Mouse (Mus musculus): ENCODE results near the gene Ogdhl.
"Not testable (repeated sequence)": the region's sequence is repeated elsewhere in the genome, so short reads cannot be mapped to it uniquely, and the experiment has no call there.

The Ogdhl gene

DNA sequence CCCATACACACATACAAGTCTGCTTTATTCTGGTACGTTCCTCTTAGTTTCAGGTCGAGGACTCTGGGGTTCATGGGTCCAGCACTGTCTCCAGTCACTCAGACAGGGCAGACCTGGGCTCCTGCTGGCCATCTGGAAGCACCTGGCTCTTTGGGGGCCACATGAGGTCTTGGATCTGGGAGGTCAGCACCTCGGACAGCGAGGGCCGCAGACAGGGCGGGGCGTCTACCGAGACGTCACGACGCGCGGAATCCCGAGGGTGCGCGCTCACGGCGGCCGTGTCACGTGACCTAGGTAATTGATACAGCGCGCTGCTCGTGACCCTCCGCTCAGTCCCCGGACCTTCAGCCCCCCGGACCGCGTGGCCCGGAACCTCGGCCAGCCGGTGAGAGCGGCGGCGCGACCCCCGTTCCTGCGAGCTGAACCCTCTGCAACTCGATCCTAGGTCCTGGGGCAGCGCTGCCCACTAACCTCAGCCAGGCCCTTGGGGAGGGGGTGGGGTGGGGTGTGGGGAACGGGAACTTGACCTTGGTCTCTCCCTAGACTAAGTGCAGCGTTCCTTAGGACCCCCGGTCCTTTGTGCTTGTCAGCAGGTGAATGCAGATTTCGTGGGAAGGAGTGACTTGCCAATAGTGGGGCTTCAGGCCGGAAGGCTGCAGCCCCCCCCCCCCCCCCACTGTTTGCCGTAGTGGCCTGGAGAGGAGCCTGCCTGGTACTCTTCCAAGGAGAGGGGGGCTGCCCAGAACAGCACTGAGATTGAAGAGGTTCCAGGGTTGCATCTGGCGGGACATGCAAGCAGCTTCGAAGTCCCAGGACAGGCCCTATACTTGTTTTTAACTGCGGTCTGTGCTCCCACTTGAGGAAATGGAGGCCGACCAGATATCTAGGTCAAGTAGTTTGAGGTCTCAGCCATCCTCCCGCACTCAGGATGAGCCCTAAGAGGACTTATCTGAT lies at the start of gene Ogdhl:
Ogdhl (plus strand) TSS at position 288 of the 954 bp plus-strand sequence.
- peak; percentile 51 to 83 for DNase-seq

DNA sequence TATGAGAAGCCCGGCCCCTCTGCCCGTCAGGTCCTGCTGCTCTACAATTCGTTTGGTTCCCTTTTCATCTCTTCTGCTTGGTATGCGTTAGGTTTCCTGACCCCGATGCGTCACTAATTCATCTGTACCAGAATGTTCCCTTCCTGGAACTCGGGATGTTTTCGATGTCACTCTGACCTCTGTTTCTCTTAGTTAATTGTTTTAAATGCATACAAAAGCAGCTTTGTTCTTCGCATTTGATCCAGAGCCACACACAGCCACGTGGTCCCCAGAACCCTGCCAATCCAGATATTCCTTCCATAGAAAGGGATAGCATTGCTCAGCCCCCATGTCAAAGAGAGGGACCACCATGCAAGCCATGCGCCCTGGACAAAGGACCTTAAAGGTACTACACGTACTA lies 20.2 kb upstream of the Ogdhl start:
- no peak for DNase-seq

DNA sequence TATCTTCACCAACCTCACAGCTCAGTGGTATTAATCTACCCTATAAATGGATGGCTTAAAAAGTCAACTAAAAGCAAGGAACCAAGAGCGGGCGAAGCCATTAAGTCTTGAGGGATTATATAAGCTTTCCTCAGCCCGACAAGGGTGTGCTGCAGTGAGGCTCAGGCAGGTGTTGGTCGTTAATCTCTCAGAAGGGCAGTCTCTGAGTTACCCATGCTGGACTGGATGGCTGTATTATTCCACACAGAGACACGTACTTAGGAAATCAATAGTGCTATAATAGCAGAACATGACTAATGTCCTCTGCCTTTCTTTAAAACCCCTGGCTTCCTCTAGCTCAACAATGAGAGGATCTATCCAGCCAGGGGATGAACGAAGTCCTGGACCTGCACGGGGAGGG lies 19.4 kb upstream of the Ogdhl start:
- DNase-seq: no peak

DNA sequence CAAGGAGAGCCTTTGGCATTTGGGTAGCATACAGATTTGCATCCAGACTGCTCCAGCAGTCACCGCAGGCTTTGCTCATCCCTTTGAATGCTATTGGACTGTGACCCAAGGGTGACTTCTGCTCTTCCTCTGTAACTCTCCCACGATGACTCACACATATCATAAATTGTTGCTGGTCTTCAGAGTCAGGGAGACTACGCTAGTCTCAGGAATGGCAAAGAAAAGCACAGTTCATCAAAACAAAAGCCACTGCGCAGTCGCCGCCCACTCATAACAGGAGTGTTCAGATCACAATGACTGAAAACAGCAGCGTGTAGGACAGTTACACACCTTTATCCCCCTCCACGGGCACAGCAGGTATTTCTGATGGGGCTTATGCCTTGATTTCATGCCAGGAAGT lies 16.9 kb upstream of the Ogdhl start:
- DNase-seq: no peak

DNA sequence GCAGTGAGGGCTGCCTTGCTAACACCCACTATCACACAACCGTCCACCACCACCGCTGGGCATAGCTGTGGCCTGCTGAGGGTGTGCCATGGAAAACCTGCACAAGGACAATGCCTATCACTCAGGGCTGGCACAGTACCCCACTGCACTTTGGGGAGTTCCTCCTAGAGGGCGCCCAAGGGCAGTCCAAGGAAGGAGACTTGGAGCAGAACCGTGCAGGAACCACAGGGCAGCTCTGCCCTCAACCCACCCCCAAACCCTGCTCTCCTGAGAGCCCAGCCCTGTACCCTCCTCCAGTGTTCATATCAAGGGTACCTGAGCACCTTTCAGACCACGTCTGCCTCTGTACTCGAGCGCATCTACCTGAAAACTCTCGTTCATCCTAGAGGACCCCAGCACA lies 11.9 kb upstream of the Ogdhl start:
- peak; percentile 30 to 81 for DNase-seq

DNA sequence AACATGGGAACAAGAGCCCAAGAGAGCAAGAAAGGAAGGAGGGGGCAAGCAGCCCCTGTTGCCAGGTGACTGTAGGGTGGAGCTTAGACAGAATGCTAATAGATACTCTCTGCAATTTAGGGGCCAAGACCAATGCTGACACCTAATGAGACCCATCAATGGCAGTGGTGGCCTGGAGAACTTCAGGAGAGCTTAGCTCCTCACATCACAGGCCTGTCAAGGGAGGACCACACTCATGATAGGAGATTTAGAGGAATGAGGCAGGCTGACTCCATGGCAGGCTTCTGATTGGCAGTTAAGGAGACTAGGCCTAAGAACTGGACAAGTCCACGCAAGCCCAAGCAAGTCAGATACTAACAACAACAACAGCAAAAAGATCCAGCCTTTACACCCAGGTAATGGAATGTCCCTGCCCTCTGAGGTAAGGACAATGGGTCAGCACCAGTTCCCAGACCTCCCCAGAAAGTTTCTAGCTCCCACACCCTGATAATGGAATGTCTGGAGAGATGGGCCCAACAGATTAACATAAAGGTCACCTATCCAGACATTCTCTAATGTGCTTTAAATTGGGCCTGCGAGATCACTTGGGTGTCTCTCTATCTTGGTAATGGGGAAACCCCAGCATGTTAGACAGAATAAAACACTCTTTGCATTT lies 10.3 kb upstream of the Ogdhl start:
- DNase-seq: no peak

DNA sequence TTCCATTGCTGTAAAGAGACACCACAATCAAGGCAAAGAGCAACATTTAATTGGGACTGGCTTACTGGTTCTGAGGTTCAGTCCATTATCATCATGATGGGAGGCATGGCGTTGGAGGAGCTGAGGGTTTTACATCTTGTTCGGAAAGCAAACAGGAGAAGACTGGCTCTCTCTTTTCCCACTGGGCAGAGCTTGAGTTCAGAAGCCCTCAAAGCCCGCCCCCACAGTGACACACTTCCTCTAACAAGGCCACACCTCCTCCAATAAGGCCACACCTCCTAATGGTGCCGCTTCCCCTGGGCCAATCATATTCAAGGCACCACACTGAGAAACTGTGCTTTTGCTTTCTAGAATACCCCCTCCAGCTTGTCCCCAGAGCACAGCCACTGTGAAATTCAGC lies 4.0 kb upstream of the Ogdhl start:
- DNase-seq: no peak

DNA sequence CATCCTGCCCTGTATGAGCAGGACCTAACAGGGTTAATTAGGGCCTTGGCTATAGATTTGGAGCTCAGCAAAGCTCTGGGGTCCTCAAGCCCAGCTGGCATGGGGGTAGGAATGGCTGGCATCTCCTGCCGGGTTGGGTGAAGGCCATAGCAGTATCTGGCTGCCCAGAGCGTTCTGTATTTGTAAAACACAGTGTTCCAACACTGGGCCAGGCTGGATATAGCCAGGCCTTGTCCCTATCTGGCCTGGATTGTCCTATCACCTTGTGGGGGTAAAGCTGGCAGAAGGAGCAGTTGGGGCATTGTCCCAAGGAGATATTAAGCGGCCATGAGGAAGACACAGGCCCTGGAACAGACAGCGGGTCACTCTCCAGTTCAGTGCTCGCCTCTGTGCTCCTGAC lies 1.4 kb downstream of the Ogdhl start:
- DNase-seq: no peak

DNA sequence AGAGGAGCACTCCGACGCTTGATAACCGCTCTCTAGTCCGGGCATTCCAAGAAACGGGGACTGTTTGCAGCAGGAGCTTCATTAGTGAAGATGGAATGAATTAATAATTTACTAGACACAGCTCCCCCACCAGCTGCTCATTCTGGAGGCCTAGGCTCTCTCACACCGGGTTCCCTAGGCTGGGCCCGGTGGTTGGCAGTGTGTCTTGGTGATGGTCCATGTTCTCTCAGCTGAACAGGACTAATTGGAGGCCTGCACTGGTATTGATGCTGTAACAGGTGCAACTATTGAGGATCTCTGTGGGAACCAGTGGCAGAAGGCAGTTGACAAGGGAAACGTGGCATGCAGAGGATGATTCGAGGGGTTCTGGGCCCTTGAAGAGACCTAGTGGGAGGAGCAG lies 5.5 kb downstream of the Ogdhl start:
- DNase-seq: peak in 1 of 2 experiments; percentile 12

DNA sequence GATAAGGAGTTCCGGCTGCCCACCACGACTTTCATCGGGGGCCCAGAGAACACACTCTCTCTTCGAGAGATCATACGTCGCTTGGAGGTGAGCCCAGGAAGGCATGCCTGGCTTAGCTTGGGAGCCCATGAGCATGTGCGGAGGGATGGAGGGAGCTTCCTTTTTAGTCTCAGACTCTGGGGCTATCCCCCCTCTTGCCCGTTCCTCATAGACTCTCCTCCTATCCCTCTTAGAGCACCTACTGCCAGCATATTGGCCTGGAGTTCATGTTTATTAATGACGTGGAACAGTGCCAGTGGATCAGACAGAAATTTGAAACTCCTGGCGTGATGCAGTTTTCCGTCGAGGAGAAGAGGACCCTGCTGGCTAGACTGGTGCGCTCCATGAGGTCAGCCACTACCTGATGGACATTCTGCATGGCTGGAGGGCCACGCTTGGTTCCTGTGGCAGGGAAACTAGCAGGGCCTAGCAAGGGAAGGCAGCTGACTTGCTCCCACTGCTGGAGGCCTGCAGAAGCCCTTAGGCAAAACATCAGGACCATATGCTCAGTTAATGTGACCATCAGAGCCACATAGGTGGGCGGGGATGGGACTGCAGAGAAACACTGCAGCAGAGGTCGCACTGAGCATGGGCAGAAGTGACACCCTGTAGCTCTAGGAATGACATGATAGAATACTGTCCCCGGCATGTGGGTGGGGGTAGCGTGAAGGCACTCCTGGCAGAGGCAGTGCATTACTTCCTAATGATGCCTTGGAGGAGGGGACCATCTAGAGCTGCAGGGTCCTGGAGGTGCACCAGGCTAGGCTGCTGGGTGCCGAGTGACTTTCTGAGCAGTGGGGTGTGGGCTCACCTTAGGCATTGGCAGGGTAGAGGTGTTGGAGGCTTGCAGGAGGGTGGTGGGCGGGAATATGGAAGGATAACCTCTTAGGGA lies 11.0 kb downstream of the Ogdhl start:
- no peak for DNase-seq

DNA sequence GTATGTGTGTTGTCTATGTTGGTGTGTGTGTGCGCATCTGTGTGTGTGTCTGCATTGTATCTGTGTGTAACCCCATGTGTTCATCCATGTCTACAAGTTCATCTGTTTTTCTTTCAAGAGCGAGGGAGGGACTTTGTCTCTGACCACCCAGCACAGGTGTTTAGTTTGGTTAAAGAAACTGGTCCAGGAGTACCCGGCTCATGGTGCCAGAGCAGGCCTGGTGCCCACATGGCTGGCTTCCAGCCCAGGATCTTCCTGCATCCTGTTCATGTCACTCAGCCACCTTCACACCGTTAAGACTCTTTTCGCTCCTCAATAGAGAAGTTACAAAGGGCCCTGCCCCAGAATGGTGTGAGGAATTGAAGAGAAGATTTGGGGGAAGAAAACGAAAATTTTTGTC lies 14.2 kb downstream of the Ogdhl start:
- DNase-seq: no peak

DNA sequence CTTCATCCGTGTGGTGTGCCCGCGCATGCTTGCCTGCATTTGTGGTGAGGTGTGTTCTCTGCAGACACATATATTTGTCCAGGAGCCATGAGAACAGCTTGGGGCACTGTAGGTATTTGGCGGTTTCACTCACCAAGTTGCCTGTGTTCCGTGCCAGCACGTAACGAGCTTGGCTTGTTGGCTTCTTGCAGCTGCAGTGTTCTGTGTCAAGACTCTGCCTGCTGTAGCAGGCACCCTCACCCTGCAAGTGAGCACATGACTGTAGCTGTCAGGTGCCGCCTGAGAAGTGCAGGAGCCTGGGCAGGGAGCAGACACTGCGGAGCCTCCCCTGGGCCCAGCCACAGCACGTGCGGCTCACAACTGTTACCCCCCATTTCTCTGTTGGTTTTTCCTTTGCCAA lies 14.7 kb downstream of the Ogdhl start:
- DNase-seq: no peak

DNA sequence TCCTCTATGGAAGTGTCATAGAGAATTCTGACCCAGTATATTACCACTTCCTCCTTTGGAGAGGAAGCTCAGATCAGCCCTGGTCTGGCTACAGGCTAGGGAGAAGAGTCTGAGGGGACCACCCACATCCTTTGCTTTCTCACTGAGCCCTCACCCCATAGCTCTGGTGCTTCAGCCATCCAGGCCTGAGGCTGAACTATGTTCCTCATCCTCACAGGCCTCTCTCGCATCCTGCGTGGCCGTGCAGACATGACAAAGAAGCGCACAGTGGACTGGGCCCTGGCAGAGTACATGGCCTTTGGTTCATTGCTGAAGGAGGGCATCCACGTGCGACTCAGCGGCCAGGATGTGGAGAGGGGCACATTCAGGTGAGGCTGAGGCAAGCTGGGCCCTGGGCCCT lies 20.0 kb downstream of the Ogdhl start:
- DNase-seq: no peak

DNA sequence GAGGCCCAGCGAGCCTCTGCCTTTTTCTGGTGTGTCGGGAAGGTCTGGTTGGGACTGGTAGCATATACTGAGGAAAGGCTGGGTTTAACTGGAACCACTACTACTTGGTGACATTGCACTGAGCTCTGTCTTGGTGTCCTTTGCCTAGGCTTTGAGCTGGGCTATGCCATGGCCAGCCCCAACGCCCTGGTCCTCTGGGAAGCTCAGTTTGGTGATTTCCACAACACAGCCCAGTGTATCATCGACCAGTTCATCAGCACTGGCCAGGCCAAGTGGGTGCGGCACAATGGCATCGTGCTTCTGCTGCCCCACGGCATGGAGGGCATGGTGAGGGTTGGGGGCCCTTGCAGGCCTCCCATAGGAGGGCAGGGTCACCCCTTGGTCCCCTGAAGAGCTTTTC lies 22.4 kb downstream of the Ogdhl start:
- DNase-seq: no peak

DNA sequence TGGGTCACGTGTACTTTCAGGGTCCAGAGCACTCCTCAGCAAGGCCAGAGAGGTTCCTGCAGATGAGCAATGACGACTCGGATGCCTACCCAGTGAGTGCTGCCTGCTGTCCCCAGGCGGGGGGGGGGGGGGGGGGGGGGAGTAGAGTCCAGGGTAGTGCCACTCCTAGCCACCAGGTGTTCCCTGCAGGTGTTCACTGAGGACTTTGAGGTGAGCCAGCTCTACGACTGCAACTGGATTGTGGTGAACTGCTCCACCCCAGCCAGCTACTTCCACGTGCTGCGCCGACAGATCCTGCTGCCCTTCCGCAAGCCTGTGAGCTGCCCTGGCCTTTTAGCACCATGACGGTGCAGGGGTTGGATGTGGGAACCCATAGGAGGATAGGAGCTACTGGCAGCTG lies 22.9 kb downstream of the Ogdhl start:
- DNase-seq: no peak

DNA sequence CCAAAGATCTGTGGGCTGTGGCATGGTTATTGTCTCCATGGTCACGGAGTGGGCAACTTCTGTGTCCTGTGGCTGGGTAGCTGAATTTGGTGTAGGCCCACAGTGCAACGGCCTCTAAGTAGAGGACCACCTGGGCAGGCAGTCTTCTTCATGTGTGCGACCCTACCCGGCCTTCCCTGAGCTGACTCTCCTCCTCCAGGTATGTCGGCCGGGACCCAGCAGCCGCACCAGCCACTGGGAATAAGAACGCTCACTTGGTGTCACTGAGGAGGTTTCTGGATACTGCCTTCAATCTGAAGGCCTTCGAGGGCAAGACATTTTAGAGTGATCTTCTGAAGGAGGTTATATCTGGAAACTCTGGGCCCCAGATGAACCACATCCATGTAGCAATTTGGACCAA lies 25.5 kb downstream of the Ogdhl start:
- no peak for DNase-seq

DNA sequence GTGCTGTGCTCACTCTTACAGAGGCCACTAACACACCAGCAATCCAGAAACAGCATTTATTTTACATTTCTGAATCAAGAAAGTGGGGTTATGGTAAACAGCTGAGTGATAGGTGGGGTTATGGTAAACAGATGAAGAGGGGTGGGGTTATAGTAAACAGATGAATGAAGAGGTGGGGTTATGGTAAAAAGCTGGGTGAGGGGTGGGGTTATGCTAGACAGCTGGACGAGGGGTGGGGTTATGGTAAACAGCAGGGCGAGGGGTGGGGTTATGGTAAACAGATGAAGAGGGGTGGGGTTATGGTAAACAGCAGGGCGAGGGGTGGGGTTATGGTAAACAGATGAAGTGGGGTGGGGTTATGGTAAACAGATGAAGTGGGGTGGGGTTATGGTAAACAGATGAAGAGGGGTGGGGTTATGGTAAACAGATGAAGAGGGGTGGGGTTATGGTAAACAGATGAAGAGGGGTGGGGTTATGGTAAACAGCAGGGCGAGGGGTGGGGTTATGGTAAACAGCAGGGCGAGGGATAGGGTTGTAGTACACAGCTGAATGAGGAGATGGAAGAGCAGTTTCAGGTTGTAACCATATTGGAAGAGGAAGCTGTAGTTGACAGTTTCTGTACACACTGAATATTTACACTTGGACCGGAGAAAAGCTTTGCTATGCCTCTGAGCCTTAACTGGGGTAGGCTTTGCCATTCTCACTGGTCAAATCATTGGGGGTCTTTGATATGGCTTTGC lies 29.5 kb downstream of the Ogdhl start:
- not testable (repeated sequence) for DNase-seq

DNA sequence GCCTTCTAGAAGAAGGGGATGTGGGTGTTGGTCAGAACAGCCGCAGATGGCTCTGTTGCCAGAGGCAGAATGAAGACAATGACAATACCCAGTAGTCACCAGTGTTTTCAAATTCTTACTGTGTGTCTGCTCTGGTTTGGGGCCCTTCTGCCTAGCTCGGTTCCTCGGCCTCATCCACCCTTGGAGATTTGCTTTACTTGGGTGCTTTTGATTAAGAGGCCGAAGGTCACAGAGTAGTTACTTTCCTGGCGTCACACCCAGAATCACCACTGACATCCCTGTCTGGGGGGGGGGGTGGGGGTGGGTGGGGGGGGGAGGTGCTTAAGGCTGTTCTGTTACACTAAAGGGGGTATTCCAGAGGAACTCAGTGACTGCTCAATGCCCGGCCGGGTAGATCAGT lies 42.5 kb downstream of the Ogdhl start:
- DNase-seq: no peak

DNA sequence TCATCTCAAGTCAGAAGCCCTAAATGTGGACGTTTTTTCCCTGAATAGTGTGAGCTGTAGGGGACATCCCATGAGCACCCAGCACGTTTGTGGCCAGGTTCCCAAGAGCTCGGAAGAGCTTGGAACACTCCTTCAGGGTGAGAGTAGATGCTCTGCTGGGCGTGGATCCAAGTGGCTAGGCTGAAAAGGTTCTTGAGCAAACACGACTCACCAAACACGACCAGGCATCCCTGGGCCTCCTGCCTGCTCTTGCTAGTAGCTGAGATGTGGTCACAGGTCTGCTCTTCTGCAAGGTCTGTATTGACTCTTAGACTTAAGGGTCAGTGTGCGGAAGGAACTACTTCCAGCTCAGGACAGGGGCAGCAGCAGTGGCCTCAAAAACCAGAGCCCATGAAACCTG lies 47.9 kb downstream of the Ogdhl start:
- DNase-seq: no peak

DNA sequence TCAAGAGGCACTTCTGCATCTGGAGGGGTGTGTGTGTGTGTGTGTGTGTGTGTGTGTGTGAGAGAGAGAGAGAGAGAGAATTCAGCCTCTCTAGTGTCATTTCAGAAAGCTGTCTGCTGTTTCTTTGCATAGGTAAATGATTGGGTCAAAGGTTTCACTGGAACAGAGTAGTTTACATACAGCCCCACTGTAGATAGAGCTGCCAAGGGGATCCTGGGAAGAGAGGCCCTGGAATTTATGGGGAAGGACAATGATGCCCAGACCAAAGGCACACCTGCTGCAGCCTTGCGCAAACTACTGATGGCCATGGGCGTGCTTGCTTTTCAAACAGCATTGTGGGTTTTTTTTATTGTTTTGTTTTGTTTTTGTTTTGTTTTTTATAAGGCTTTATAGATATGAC lies 50.7 kb downstream of the Ogdhl start:
- DNase-seq: no peak

DNA sequence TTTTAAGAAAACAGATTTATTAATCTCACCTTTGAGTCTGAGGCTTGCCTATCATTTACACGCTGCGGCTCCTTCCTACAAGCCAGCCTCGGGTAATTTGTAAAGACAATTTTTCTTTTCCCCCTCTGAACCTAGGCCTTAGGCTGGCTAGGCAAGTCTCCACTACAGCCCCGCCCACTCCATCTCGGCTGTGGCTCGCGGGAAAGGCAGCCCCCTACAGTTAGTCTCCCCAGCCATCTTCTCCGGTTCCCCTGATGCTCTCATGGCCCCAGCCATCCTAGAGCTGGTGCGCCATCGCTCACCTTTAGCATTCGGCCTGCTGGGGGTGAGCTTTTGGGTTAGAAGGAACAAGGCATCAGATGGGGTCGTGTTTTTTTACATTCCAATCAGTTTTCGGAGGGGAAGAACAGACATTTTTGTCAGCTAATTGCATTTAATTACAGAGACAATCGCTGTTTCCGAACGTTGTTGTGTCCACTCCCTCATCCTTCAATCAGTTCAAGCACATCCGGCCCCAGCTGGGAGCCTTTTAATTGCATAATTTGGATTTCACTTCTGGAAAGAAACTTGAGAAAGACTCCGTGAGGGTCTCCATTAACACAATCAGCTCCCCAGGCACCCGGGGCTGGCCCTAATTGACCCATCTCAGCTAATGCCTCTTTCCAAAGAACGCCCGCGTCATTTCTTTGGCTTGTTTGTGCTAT lies 57.7 kb downstream of the Ogdhl start:
- no peak for DNase-seq

DNA sequence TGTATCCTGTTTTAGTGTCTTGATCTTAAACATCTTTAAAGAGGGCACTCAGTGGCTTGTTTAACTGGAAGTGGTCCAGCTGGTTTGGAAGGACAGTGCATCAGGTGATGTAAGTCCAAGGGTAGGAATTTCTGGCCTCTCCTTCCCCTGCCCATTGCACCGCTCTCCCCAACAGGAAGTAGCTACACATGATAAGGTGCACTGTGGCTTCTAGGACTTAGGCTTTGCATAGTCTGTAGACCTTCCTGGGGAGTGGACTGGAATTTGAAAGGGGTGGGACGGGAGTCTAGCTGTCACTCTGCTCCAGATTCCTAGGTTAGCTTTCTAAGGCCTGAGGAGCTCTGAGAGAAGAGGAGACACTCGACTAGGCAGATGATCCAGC lies 58.3 kb downstream of the Ogdhl start:
- no peak for DNase-seq

All from kidney, postnatal 36 days (tissue).